Mouse (Mus musculus): ENCODE measurements around the gene Nat8. TPM values are rescaled to one million over a fixed set of nuclear protein-coding genes. Genes with fewer than 3 reads are reported as not detected.

Gene Nat8
- total RNA-seq, 1 experiment = not detected

Other genes starting within 250 kb of the Nat8 start
- gene Alms1, start 244.6 kb downstream of the Nat8 start, total RNA-seq (2012; rRNA removed) = 22.0 and 23.4 TPM in 2 replicates
- not detected in 2 replicates for gene Nat8f7, start 118.9 kb downstream of the Nat8 start, total RNA-seq (2012; rRNA removed)
- 0.21 TPM in 1 of 2 replicates, not detected in the other for gene Nat8f3, start 66.3 kb downstream of the Nat8 start, total RNA-seq (2012; rRNA removed)
- not detected in 2 replicates for gene Nat8f6, start 11.1 kb downstream of the Nat8 start, total RNA-seq (2012; rRNA removed)
- not detected in 2 replicates for gene Nat8f5, start 11.1 kb downstream of the Nat8 start, total RNA-seq (2012; rRNA removed)
- gene Nat8f2, start 37.1 kb upstream of the Nat8 start, total RNA-seq (2012; rRNA removed) = 1.0 and 2.1 TPM in 2 replicates
- 6.0 and 6.8 TPM in 2 replicates for gene Nat8f4, start 72.8 kb upstream of the Nat8 start, total RNA-seq (2012; rRNA removed)
- 17.2 and 25.3 TPM in 2 replicates for gene Tprkb, start 79.8 kb upstream of the Nat8 start, total RNA-seq (2012; rRNA removed)
- 1.1 and 2.7 TPM in 2 replicates for gene Nat8f1, start 83.6 kb upstream of the Nat8 start, total RNA-seq (2012; rRNA removed)
- 28.8 and 29.4 TPM in 2 replicates for gene Dusp11, start 129.6 kb upstream of the Nat8 start, total RNA-seq (2012; rRNA removed)
- gene Figla, start 184.1 kb upstream of the Nat8 start, total RNA-seq (2012; rRNA removed) = 0.58 TPM in 1 of 2 replicates, not detected in the other
- 0.74 and 2.5 TPM in 2 replicates for gene Add2, start 196.6 kb upstream of the Nat8 start, total RNA-seq (2012; rRNA removed)

Measured in ES-E14 (cell line).